Mouse (Mus musculus) heart, embryonic 16.5 days (tissue): ENCODE data around the gene Aif1. TPM values are rescaled to one million over a fixed set of nuclear protein-coding genes. Genes with fewer than 3 reads are reported as not detected.
A peak's percentile ranks its signal among the peaks of the same experiment; 100 is the strongest.

ENCODE experiments used
- ATAC-seq: fragments of 200-750 bp; cut with Nextera tagmentation; replicated peaks from 2 replicates; pipeline ENCODE4 v1.8.0; 2017; ENCODE audit warnings: moderate number of reproducible peaks; ENCODE audit not compliant: insufficient read depth, low FRiP score; ENCODE audit errors: extremely low read depth
- H3K27ac ChIP-seq: fragments of 300-500 bp; sonication (generic); 2 replicates; pipeline ENCODE4 v1.5.1; 2014; ENCODE audit warnings: mild to moderate bottlenecking, low read length, control low read depth, moderate library complexity
- H3K27me3 ChIP-seq: fragments of 300-500 bp; sonication (generic); 2 replicates; pipeline ENCODE4 v1.6.1; 2014; ENCODE audit warnings: low read length, mixed read lengths; ENCODE audit not compliant: control insufficient read depth, insufficient read depth
- H3K36me3 ChIP-seq: fragments of 300-500 bp; sonication (generic); 2 replicates; pipeline ENCODE4 v1.6.1; 2014; ENCODE audit not compliant: control insufficient read depth, insufficient read depth
- H3K4me1 ChIP-seq: fragments of 300-500 bp; sonication (generic); 2 replicates; pipeline ENCODE4 v1.6.1; 2014; ENCODE audit warnings: low read length, mixed read lengths; ENCODE audit not compliant: control insufficient read depth, insufficient read depth
- H3K4me2 ChIP-seq: fragments of 300-500 bp; sonication (generic); 2 replicates; pipeline ENCODE4 v1.6.1; 2014; ENCODE audit warnings: low read depth, mild to moderate bottlenecking, control low read depth, low read length
- H3K4me3 ChIP-seq: fragments of 300-500 bp; sonication (generic); 2 replicates; pipeline ENCODE4 v1.5.1; 2014; ENCODE audit warnings: mild to moderate bottlenecking, control low read depth, low read length
- H3K9ac ChIP-seq: fragments of 300-500 bp; sonication (generic); 2 replicates; pipeline ENCODE4 v1.6.1; 2014; ENCODE audit warnings: low read length, control low read depth
- H3K9me3 ChIP-seq: fragments of 300-500 bp; sonication (generic); replicated peaks from 2 replicates; pipeline ENCODE4 v1.6.1; 2016; ENCODE audit warnings: low read length; ENCODE audit not compliant: control insufficient read depth
- WGBS: fragments of 180-500 bp; shearing (Covaris S2); extraction: QIAGEN DNeasy Blood & Tissue Kit; methylation state at CpG from one replicate; pipeline ENCODE4 v1.1.7; 2014; 5-methylcytosine and 5-hydroxymethylcytosine counted together
- polyA plus RNA-seq: library from polyadenylated mRNA; unstranded; fragments of >200 nt; fragmentation: Nextera tagmentation; extraction: Ambion mirVana; gene quantifications from 2 replicates; pipeline ENCODE4 v1.2.1, GENCODE M21; 2015

Aif1 gene
- polyA plus RNA-seq, 1 experiment from 2014 or later, result 10.9 TPM

- H3K4me1 ChIP-seq, result no peaks in the 10 kb centered on the region
- no peaks in the 10 kb centered on the region for H3K36me3 ChIP-seq
- ATAC-seq, result no peak
- no peak overlapping the region for H3K4me2 ChIP-seq
- H3K9ac ChIP-seq, result no peak overlapping the region
- no peak overlapping the region for H3K4me3 ChIP-seq
- H3K27ac ChIP-seq, result no peak overlapping the region
- H3K27me3 ChIP-seq, result peaks cover 7% of the 10 kb centered on the region
- no peaks in the 10 kb centered on the region for H3K9me3 ChIP-seq
- 64% methylated on average over 12 of the region's 12 CpGs for WGBS
These were observed 34.1 kb upstream of the Aif1 start for GRCm38 (mm10) chr17:35209785-35210535.

- Histone ChIP-seq H3K9me3 (no peaks in the 10 kb centered on the region), H3K27ac (no peak overlapping the region), H3K36me3 (no peaks in the 10 kb centered on the region), H3K4me2 (no peak overlapping the region; the same call in 1 of the 2 replicates), H3K4me3 (no peak overlapping the region), H3K9ac (peak overlapping the region; percentile 53; the same call in 1 of the 2 replicates), H3K4me1 (0 out of 2 replicates have a peak, but pooled peaks cover 4% of the 10 kb centered on the region), H3K27me3 (peaks cover 33% of the 10 kb centered on the region)
- 48% methylated on average over 10 of the region's 10 CpGs for WGBS
- no peak for ATAC-seq
These were observed 29.5 kb upstream of the Aif1 start for GRCm38 (mm10) chr17:35205380-35205769.

- peak; percentile 71; the same call in 1 of the 2 replicates for ATAC-seq
- Histone ChIP-seq H3K27ac (no peak within 1 kb of the TSS), H3K4me2 (no peak within 1 kb of the TSS; the same call in 1 of the 2 replicates), H3K27me3 (peaks cover 36% of the 10 kb centered on the region), H3K9me3 (no peaks in the 10 kb centered on the region), H3K9ac (peak within 1 kb of the TSS; percentile 53), H3K4me1 (0 out of 2 replicates have a peak, but pooled peaks cover 4% of the 10 kb centered on the region), H3K4me3 (no peak within 1 kb of the TSS), H3K36me3 (no peaks in the 10 kb centered on the region)
- 22% methylated on average over 20 of the region's 20 CpGs for WGBS
These were observed 28.9 kb upstream of the Aif1 start, which contains the start of gene Lta for GRCm38 (mm10) chr17:35204494-35205379. Gene Lta (minus strand): TSS chr17:35205351.

- WGBS, result 69% methylated on average over 4 of the region's 4 CpGs
- Histone ChIP-seq H3K9ac (no peak overlapping the region), H3K36me3 (no peaks in the 10 kb centered on the region), H3K4me3 (no peak overlapping the region), H3K4me2 (no peak overlapping the region), H3K27me3 (peaks cover 39% of the 10 kb centered on the region), H3K4me1 (0 out of 2 replicates have a peak, but pooled peaks cover 4% of the 10 kb centered on the region), H3K9me3 (no peaks in the 10 kb centered on the region), H3K27ac (no peak overlapping the region)
- no peak for ATAC-seq
These were observed 26.6 kb upstream of the Aif1 start for GRCm38 (mm10) chr17:35202442-35202841.

- Histone ChIP-seq H3K27ac (peak within 1 kb of the TSS; percentile 26; the same call in 1 of the 2 replicates), H3K4me3 (peak within 1 kb of the TSS; percentile 23), H3K9me3 (no peaks in the 10 kb centered on the region), H3K36me3 (no peaks in the 10 kb centered on the region), H3K4me2 (peak within 1 kb of the TSS; percentile 42), H3K27me3 (peaks cover 42% of the 10 kb centered on the region), H3K4me1 (0 out of 2 replicates have a peak, but pooled peaks cover 4% of the 10 kb centered on the region), H3K9ac (0 out of 2 replicates have a peak within 1 kb of the TSS, but pooled peaks have one; percentile 14)
- no peak for ATAC-seq
- 25% methylated on average over 13 of the region's 13 CpGs for WGBS
These were observed 25.9 kb upstream of the Aif1 start, which contains the start of gene Tnf for GRCm38 (mm10) chr17:35201787-35202186. Gene Tnf (minus strand): TSS chr17:35202007.

- WGBS, result 45% methylated on average over 11 of the region's 11 CpGs
- Histone ChIP-seq H3K36me3 (no peaks in the 10 kb centered on the region), H3K4me2 (peak overlapping the region; percentile 42), H3K27me3 (peaks cover 44% of the 10 kb centered on the region), H3K4me3 (peak overlapping the region; percentile 23), H3K9me3 (no peaks in the 10 kb centered on the region), H3K9ac (no peak overlapping the region), H3K27ac (0 out of 2 replicates have a peak overlapping the region, but pooled peaks have one; percentile 13), H3K4me1 (peaks cover 6% of the 10 kb centered on the region; the same call in 1 of the 2 replicates)
- ATAC-seq, result no peak
These were observed 25.3 kb upstream of the Aif1 start for GRCm38 (mm10) chr17:35201128-35201527.

- Histone ChIP-seq H3K4me3 (no peak overlapping the region; the same call in 1 of the 2 replicates), H3K9ac (no peak overlapping the region), H3K27me3 (peaks cover 47% of the 10 kb centered on the region), H3K9me3 (no peaks in the 10 kb centered on the region), H3K4me1 (peaks cover 11% of the 10 kb centered on the region), H3K27ac (no peak overlapping the region), H3K4me2 (peak overlapping the region; percentile 42; the same call in 1 of the 2 replicates), H3K36me3 (no peaks in the 10 kb centered on the region)
- no peak for ATAC-seq
- WGBS, result 71% methylated on average over 11 of the region's 11 CpGs
These were observed 24.5 kb upstream of the Aif1 start for GRCm38 (mm10) chr17:35200398-35200797.

- Histone ChIP-seq H3K9ac (no peak overlapping the region), H3K27me3 (peaks cover 46% of the 10 kb centered on the region), H3K27ac (no peak overlapping the region), H3K4me1 (peaks cover 14% of the 10 kb centered on the region), H3K4me2 (no peak overlapping the region), H3K36me3 (no peaks in the 10 kb centered on the region), H3K4me3 (no peak overlapping the region), H3K9me3 (no peaks in the 10 kb centered on the region)
- ATAC-seq, result no peak
- 38% methylated on average over 8 of the region's 8 CpGs for WGBS
These were observed 23.1 kb upstream of the Aif1 start for GRCm38 (mm10) chr17:35198946-35199345.
